ENCODE assay signal across 7 mouse cellular contexts in the genomic region with DNA sequence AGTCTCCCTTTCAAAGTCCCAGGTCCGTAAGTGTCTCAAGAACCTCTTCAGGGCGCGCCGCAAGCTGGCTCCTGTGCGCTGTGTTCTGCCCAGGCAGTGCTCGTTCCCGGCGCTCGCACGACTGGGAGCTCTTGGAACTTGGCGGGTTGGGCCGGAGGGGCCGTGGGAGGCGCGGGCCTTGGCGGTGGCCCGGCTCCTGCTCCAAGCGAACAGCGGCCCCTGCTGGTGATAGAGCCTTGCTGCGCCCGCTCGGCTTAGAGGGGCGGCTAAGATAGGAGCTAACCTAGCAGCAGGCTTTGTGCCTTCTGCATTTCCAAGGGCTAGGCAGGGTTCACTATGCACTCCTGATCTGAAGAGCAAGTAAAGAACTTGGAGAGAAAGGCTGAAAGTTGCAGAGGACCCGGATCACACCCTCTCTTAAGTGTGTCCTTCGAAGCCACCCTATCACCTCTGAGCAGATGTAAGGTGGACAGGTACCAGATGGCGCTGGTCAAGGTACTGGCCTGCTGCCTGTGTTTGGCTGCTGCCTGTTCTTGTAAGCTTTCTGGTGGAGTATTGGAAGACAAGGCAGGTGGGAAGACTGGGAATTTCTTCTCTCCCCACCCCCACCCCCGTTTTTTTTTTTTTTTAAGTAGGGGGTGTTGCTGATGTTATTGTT. TPM values are rescaled to one million over a fixed set of nuclear protein-coding genes. Genes with fewer than 3 reads are reported as not detected.
A peak's percentile ranks its signal among the peaks of the same experiment; 100 is the strongest.
DNase-seq lines count a peak whose midpoint lies in the region; ATAC-seq and TF ChIP-seq lines count a peak whose summit lies in the region.

A gene (minus strand): TSS at position 123 of the 658 bp plus-strand sequence.

- H3K79me2 ChIP-seq in liver, adult 2 months (ENCODE audit: control insufficient read depth, insufficient read depth, low read length) = no peaks in the 10 kb centered on the region

- TF ChIP-seq CTCF in liver, adult 2 months (IDR thresholded peaks at IDR 0.05; ENCODE audit: low read depth, low read length) = peak; percentile 76

- no peaks in the 10 kb centered on the region; the same call in 1 of the 2 replicates for H3K27me3 ChIP-seq in forebrain, embryonic 11.5 days (ENCODE audit: control insufficient read depth, insufficient read depth, low read length)
- peaks cover 33% of the 10 kb centered on the region for H3K27me3 ChIP-seq in heart, embryonic 14.5 days (ENCODE audit: control insufficient read depth, insufficient read depth, low read length)
- H3K27me3 ChIP-seq in liver, adult 2 months (ENCODE audit: control insufficient read depth, insufficient read depth, low read length) = peaks cover 15% of the 10 kb centered on the region
- no peaks in the 10 kb centered on the region for H3K27me3 ChIP-seq in stomach, embryonic 14.5 days (ENCODE audit: control insufficient read depth, insufficient read depth, low read length)

- TF ChIP-seq POLR2A in liver, adult 2 months (IDR thresholded peaks at IDR 0.05; ENCODE audit: extremely low read depth, insufficient read depth, low read length) = no peak

- H3K9me3 ChIP-seq in forebrain, embryonic 11.5 days (ENCODE audit: control insufficient read depth, low read length) = no peaks in the 10 kb centered on the region
- no peaks in the 10 kb centered on the region for H3K9me3 ChIP-seq in heart, embryonic 14.5 days (ENCODE audit: control insufficient read depth, low read length)
- no peaks in the 10 kb centered on the region for H3K9me3 ChIP-seq in stomach, embryonic 14.5 days (ENCODE audit: control insufficient read depth, low read depth, low read length)

- no peaks in the 10 kb centered on the region for H3K4me1 ChIP-seq in forebrain, embryonic 11.5 days (replicated peaks; ENCODE audit: control insufficient read depth, insufficient read depth, low read length)
- H3K4me1 ChIP-seq in heart, embryonic 14.5 days (ENCODE audit: control insufficient read depth in 2 of 2, insufficient read depth in 2 of 2, low read length in 2 of 2) = peaks cover 8 to 15% of the 10 kb centered on the region in 2 experiments
- H3K4me1 ChIP-seq in liver, adult 2 months (ENCODE audit: control insufficient read depth, insufficient read depth, low read length) = peaks cover 6% of the 10 kb centered on the region
- 0 out of 2 replicates have a peak, but pooled peaks cover 2% of the 10 kb centered on the region for H3K4me1 ChIP-seq in stomach, embryonic 14.5 days (ENCODE audit: control insufficient read depth, insufficient read depth, low read length)

- peak within 1 kb of the TSS; percentile 66 for H3K9ac ChIP-seq in forebrain, embryonic 11.5 days (ENCODE audit: low read length)
- H3K9ac ChIP-seq in heart, embryonic 14.5 days (ENCODE audit: low read length) = peak within 1 kb of the TSS; percentile 58; the same call in 1 of the 2 replicates
- 0 out of 2 replicates have a peak within 1 kb of the TSS, but pooled peaks have one; percentile 19 for H3K9ac ChIP-seq in liver, adult 2 months (ENCODE audit: low read depth, low read length)
- H3K9ac ChIP-seq in stomach, embryonic 14.5 days (replicated peaks; ENCODE audit: low read depth, low read length) = peak within 1 kb of the TSS; percentile 42; the same call in 1 of the 2 replicates

- peak within 1 kb of the TSS; percentile 76 for H3K27ac ChIP-seq in forebrain, embryonic 11.5 days (ENCODE audit: low read depth, low read length)
- no peak within 1 kb of the TSS for H3K27ac ChIP-seq in heart, embryonic 14.5 days (replicated peaks in 1 of 2; ENCODE audit: control insufficient read depth in 1 of 2, insufficient read depth in 1 of 2, low read depth in 2 of 2, low read length in 2 of 2)
- no peak within 1 kb of the TSS for H3K27ac ChIP-seq in liver, adult 2 months (replicated peaks; ENCODE audit: insufficient read depth, low read depth, low read length)
- peak within 1 kb of the TSS; percentile 39; the same call in 1 of the 2 replicates for H3K27ac ChIP-seq in stomach, embryonic 14.5 days (ENCODE audit: low read length)

- peak; percentile 56 for DNase-seq in c-Kit-positive CD71-negative TER-119-negative erythroid progenitor cells, embryonic 14.5 days (ENCODE audit: low read depth)
- peak; percentile 98 for DNase-seq in forebrain, embryonic 11.5 days (ENCODE audit: low spot score)
- peak; percentile 94 for DNase-seq in kidney, postnatal 10 days
- DNase-seq in liver, adult 2 months (ENCODE audit: extremely low read depth, low read depth, low spot score) = peak; percentile 21
- DNase-seq in neural tube, embryonic 10.5 days (ENCODE audit: extremely low spot score, low spot score) = peak; percentile 95

- no peaks in the 10 kb centered on the region for H3K36me3 ChIP-seq in forebrain, embryonic 11.5 days (ENCODE audit: control insufficient read depth, insufficient read depth, low read length)
- no peaks in the 10 kb centered on the region for H3K36me3 ChIP-seq in heart, embryonic 14.5 days (ENCODE audit: control insufficient read depth, insufficient read depth, low read length)
- no peaks in the 10 kb centered on the region for H3K36me3 ChIP-seq in liver, adult 2 months (ENCODE audit: control insufficient read depth, insufficient read depth, low read length)
- H3K36me3 ChIP-seq in stomach, embryonic 14.5 days (ENCODE audit: control insufficient read depth, insufficient read depth, low read length) = no peaks in the 10 kb centered on the region

- peak within 1 kb of the TSS; percentile 74 for H3K4me2 ChIP-seq in forebrain, embryonic 11.5 days (ENCODE audit: low read depth, low read length, severe bottlenecking)
- peak within 1 kb of the TSS; percentile 97 for H3K4me2 ChIP-seq in heart, embryonic 14.5 days (ENCODE audit: low read length)
- H3K4me2 ChIP-seq in stomach, embryonic 14.5 days (replicated peaks; ENCODE audit: low read depth, low read length) = peak within 1 kb of the TSS; percentile 89

- peak within 1 kb of the TSS; percentile 48 for H3K4me3 ChIP-seq in forebrain, embryonic 11.5 days (ENCODE audit: low read depth, low read length)
- H3K4me3 ChIP-seq in heart, embryonic 14.5 days (ENCODE audit: control insufficient read depth in 1 of 2, insufficient read depth in 1 of 2, low read depth in 1 of 2, low read length in 2 of 2) = peak within 1 kb of the TSS; percentile 49 to 50
- H3K4me3 ChIP-seq in liver, adult 2 months (ENCODE audit: insufficient read depth, low read depth, low read length) = peak within 1 kb of the TSS; percentile 48; the same call in 1 of the 2 replicates
- peak within 1 kb of the TSS; percentile 51 for H3K4me3 ChIP-seq in stomach, embryonic 14.5 days (ENCODE audit: low read depth, low read length)

- 4% methylated on average over 27 of the region's 27 CpGs for WGBS in forebrain, embryonic 11.5 days
- 4% methylated on average over 27 of the region's 27 CpGs for WGBS in heart, embryonic 14.5 days
- 4% methylated on average over 27 of the region's 27 CpGs for WGBS in liver, adult 2 months
- WGBS in stomach, embryonic 14.5 days = 4% methylated on average over 27 of the region's 27 CpGs

- peak; percentile 94 for ATAC-seq in forebrain, embryonic 11.5 days (replicated peaks; ENCODE audit: low FRiP score)
- ATAC-seq in heart, embryonic 14.5 days (ENCODE audit: insufficient number of reproducible peaks, insufficient read depth, low FRiP score, low read depth) = peak; percentile 87
- peak; percentile 94 for ATAC-seq in stomach, embryonic 14.5 days (ENCODE audit: insufficient number of reproducible peaks, insufficient read depth, low FRiP score, low read depth)

RNA-seq across cellular contexts. Expression of the gene that starts here (rescaled TPM):
- 28.0 and 33.8 TPM in 2 replicates for polyA plus RNA-seq in forebrain, embryonic 11.5 days (2014; fragmentation: Nextera tagmentation; extraction: Ambion mirVana)
- 0.27 and 0.72 TPM in 2 replicates for polyA plus RNA-seq in heart, embryonic 14.5 days (2014; fragmentation: Nextera tagmentation; extraction: Ambion mirVana)
- not detected in 2 replicates for total RNA-seq in liver, adult 2 months (2014; rRNA removed)
- not detected in 2 replicates for polyA plus RNA-seq in liver, adult 2 months (2012; rRNA removed)
- polyA plus RNA-seq in stomach, embryonic 14.5 days (2014; fragmentation: Nextera tagmentation; extraction: Ambion mirVana) = 6.2 and 8.0 TPM in 2 replicates

Comparison
In these comparisons a context has a peak if more than half of its experiments do, and no peak if none do; other contexts are left out.
1. Peak in ATAC-seq, H3K4me3 ChIP-seq, H3K9ac ChIP-seq and H3K4me2 ChIP-seq in heart, embryonic 14.5 days; RNA of the gene not detected or under 1 TPM.
2. Peak in DNase-seq, H3K4me3 ChIP-seq and H3K9ac ChIP-seq in liver, adult 2 months; RNA of the gene not detected or under 1 TPM.
3. DNase-seq: peak in every context shown above with its lines; median percentile 98 in forebrain, embryonic 11.5 days; 95 in neural tube, embryonic 10.5 days; 94 in kidney, postnatal 10 days; 56 in c-Kit-positive CD71-negative TER-119-negative erythroid progenitor cells, embryonic 14.5 days; 21 in liver, adult 2 months.
4. H3K27ac ChIP-seq: peak in forebrain, embryonic 11.5 days (single experiment) and stomach, embryonic 14.5 days (single experiment); none in heart, embryonic 14.5 days (0 of 2) and liver, adult 2 months (single experiment).
5. Peak in every context shown above with its lines, with median percentiles within 50 percentile points of each other: ATAC-seq, H3K4me2 ChIP-seq, H3K4me3 ChIP-seq and H3K9ac ChIP-seq.